Mouse (Mus musculus) adrenal gland, adult 8-10 months (tissue): ENCODE measurements around the gene Hadha. TPM values are rescaled to one million over a fixed set of nuclear protein-coding genes. Genes with fewer than 3 reads are reported as not detected.
A peak's percentile ranks its signal among the peaks of the same experiment; 100 is the strongest.

ENCODE experiments used
- DNase-seq: peaks from one replicate; pipeline ENCODE4 v3.0.0; 2022
- total RNA-seq, 4 experiments: library from RNA; stranded (reverse); gene quantifications; 2 replicates each; pipeline ENCODE4 v1.2.4; 2022

Gene Hadha
- total RNA-seq, 4 experiments from 2014 or later: 363 to 446 (median 399) TPM

GRCm38 (mm10) chr5:30111126-30111525, 43.8 kb downstream of the Hadha start:
- no peak for DNase-seq

DNA sequence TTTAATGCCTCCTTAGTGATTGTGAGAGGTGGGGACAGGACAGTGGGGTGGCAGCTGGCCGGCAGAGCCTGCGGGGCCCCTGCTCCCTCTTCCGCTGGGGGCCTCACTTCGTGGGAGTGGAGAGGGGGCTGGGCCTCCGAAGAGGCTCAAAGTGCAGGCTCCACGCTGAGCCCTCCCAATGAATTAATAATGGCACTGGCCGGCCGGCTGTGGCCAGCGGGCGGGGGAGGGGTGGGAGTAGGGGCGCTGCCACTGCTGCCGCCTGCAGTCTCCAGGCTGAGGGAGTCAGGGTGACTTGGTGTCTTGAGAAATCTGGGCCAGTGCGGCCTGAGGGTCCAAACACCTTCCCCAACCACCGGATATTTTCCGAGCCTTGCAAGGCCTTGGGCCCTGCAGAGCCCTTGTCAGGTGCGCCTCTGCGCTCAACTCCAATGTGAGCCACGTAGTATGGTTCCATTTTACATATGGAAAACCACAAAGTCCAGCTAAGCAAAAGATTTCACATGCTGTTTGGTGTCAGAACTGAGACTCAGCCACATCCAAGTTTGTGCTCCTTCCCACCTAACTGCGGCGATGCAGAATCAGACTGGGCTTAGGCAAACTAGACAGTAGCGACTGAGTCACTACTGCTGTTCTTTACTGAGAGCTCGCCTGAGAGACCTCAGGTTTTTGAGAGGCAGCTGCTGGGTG, 44.4 kb downstream of the Hadha start:
- DNase-seq: no peak

GRCm38 (mm10) chr5:30109899-30110298, 45.1 kb downstream of the Hadha start:
- no peak for DNase-seq

DNA sequence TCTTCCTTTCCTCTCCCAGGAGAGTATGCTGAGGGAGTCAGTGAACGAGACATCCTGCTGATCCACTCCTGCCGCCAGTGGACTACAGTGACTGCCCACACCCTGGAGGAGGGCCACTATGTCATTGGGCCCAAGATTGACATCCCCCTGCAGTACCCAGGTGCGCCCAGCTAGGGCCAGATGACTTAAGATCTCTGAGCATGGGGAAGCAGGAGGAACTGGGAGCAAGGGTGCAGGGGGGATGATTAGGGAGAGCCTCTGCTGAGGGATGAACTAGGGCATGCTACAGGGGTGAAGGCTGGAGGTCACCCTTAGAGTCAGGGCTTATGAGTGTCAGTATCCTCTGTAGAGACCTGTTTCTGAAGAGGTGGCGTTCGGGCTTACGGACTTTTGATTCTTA, 46.7 kb downstream of the Hadha start:
- no peak for DNase-seq

- no peak for DNase-seq
Observed at GRCm38 (mm10) chr5:30107611-30108041, 47.3 kb downstream of the Hadha start.

- no peak for DNase-seq
Observed at GRCm38 (mm10) chr5:30107186-30107585, 47.8 kb downstream of the Hadha start.

GRCm38 (mm10) chr5:30106756-30107155, 48.2 kb downstream of the Hadha start:
- DNase-seq: no peak

DNA sequence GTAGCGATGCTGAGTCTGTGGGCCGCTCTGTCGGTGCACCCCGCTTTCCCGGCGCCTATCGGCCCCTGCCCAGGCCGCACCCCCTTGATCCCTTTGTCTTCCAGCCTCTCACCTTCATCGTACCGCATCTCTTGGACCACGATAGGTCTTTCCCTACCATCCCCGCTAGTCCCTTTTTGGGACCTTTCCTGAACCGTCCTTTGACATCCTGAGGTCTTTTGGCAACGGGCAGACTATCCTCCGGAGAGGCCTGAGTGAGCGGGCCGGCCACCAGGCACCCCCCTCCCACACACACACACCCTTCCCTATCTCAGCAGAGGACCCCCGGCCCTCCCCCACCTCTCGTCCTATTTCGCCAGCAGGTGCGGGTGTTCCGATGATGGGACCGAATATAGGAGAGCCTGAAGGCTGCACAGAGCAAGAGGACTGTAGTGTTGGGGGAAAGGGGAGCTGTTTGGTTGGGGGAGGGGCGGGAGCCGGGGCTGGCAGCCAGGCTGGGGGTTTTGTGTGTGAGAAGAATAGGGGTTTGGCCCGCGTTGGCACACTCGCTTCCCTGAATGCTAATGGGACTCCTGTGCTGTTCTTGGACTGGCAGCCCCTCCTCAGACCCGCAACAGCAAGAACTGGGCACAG, 49.2 kb downstream of the Hadha start, which contains the start of gene 3110082J24Rik:
Gene 3110082J24Rik, minus strand, starts transcription at position 419 of the 633 bp plus-strand sequence.
- DNase-seq: no peak

DNA sequence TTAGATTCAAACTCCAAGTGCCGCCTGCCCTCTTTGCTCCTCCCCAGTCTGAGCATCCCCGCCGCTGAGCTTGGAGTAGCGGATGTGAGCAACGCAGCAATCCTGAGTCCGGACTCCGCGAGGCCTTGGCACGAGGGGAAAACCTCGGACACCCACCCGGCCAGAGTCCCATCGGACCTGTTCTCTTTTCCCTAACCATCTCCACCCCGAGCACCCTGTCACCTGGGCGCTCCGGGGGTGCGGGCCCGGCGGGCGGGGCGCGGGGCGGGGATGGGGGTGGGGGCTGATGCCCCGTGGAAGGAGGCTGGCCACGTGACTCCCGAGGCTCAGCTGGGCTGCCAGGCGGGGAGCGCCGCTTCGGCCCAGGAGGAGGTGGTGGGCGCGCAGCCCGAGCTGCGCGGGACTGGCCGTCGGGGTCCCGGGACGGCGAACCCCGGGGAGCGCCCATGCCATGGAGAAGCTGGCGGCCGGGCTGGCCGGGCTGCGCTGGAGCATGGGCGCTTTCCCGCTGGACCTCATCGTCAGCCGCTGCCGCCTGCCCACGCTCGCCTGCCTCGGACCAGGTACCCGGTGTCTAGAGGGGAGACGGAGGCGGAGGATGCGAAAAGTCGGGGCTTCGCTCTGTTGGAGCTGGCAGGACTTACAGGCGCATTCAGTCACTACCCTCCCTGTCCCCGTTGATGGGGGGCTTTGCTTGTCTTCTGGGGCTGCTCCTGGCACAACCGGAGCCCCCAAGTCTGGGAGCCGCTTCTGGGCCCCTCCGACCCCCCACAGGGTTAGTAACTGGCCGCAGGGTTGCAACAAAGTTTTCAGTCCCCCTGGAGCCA, 49.9 kb downstream of the Hadha start, which contains the start of gene Garem2:
Gene Garem2, plus strand, starts transcription at position 321 of the 827 bp plus-strand sequence.
- DNase-seq: no peak

DNA sequence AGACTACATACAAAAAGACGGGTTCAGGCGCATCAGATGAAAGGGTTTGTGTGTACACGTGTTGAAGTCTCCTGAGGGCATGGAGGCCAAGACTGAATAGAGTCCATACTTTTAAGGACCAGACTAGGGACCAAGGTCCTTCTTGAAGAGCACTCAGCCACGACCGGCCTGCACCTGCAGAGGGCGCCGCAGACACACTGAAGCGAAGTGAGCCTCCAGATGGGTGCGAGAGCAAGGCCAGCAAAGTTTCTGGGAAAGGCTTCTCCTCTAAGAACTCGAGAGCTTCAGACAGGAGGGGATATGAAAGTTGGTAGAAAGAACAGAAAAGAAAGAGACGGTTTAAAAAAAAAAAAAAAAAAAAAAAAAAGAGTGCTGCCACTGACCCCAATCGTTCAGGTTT, 50.6 kb downstream of the Hadha start:
- DNase-seq: no peak

DNA sequence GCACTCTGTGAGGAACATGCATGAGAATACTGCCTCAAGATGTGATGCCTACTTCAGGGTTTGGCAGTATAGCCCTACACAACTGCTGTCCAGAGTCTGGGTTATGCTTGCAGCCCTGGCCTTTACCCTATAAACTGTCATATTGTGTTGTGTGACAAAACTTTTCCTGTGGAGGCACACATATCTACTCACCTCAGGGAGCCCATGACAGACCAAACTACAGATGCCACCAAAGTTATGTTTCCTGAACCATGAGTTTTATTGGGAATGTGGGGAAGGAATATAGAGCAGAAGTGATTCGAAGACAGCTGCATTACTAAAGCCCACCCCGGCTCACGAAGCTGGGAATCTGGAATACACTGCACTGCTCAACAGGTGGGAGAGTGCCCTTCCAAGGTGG, 51.6 kb downstream of the Hadha start:
- no peak for DNase-seq

DNA sequence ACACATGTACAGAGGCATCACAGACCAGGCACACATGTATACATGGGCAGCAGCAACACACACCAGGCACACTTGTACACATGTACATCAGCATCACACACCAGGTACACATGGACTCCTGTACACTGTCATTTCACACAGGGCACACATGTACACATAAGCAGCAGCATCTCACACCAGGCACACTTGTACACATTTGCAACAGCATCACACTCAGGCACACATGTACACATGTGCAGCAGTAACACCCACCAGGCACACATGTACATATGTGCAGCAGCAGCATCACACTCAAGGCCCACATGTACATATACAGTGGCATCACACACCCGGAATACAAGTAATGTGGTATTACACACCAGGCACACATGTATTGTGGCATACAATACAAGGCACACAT, 56.7 kb downstream of the Hadha start:
- no peak for DNase-seq

DNA sequence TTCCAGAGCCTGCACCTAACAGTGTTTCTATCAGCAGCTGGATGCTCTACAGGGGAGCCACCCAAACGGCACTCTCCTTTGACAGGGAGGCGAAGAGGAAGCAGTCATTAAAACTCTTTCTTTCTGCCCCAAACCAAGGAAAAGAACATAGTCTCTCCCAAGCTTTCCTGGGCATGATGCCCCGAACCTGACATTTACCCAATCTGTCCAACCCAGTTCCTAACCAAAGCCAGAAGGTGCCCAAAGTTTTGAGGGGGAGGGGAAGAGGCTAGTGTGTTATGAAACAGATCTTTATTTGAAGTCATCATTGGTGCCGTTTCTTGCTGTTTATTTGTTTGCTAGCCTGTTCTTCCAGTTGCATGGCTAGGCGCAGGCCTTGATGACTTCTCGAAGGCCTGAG, 59.2 kb downstream of the Hadha start:
- DNase-seq: no peak

DNA sequence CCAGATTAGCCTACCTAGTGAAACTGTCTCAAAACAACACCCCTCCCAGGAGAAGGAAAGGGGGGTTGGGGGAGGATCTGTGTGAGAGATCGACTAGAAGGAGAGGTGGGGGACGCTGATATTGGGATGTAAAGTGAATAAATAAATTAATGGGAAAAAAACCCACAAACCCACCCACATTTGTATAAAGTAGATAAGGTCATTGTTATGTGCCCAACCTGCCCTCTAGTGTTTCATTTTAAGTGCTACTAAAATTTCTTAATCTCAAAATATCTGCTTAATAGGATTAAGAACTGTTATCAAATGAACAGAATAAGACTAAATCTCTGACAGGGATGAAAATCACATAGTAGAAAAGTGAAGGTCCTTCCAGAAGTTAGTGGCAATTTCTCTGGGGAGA, 60.6 kb downstream of the Hadha start:
- DNase-seq: no peak

DNA sequence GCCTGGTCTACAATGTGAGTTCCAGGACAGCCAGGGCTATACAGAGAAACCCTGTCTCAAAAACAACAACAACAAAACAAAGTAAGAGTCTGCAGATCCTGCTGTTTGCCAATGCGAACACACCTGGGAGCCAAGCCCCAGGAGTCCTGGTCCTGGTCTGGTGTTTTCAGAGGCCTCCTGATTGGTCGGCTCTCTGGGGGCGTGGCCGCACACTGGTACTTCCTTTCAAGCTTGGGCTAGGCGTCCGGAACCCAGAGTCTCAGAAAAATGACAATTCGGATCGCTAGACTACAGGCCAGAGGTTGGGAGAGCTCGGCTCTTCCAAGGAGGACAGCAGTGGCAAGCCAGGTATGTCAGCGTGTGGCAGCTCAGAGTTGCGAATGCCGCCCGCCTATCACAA, 62.3 kb downstream of the Hadha start:
- no peak for DNase-seq

- peak; percentile 69 for DNase-seq
Observed at GRCm38 (mm10) chr5:30072825-30073821, 81.8 kb downstream of the Hadha start, which contains the start of gene Tyms. Gene Tyms (minus strand): TSS chr5:30073617.

DNA sequence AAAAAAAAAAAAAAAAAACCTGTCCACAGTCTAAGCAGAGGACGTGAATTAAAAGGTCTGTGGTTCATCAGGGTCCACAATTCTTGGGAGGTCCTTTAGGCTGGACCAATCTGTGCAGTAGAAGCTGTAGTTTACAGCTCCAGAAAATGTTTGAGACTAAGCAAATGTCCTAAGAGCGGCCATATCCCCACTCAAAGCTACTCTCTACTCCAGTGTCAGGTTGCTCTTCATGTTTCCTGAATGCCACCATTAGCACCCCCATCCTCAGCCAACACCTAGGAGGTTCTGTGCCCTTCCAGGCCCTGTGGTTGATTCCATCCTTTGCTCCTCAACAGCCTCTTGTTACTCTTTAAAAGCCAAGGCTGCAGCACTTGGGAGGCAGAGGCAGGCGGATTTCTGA, 82.6 kb downstream of the Hadha start:
- no peak for DNase-seq

GRCm38 (mm10) chr5:30071677-30072076, 83.3 kb downstream of the Hadha start:
- no peak for DNase-seq
